Mouse (Mus musculus) fibroblast of lung, adult 2 months (primary cell): Measurements from ENCODE around the gene Camsap3.

Experiments
- DNase-seq: peaks from one replicate; pipeline ENCODE4 v3.0.0-alpha.2; 2011; ENCODE audit warnings: low read depth

Camsap3 gene

GRCm38 (mm10) chr8:3656725-3657381, 69.8 kb downstream of the Camsap3 start:
- DNase-seq: no peak
